ENCODE assay signal across 10 mouse cellular contexts in genomic region chr11:120242726-120243530, GRCm38 (mm10). TPM values are rescaled to one million over a fixed set of nuclear protein-coding genes. Genes with fewer than 3 reads are reported as not detected.
DNase-seq lines count a peak whose midpoint lies in the region; ATAC-seq lines count a peak whose summit lies in the region.
"Had no signal": no experiment of that assay in that cellular context is flagged by ENCODE, and none has a peak within 500 bp of the region (broad histone marks: within the 10 kb centered on the region; RNA-seq: fewer than 3 reads in every experiment).

No protein-coding gene starts in this region.

- H3K27ac ChIP-seq in liver, embryonic 13.5 days: 0 out of 2 replicates have a peak overlapping the region, but pooled peaks have one; percentile 19
- no peak overlapping the region for H3K27ac ChIP-seq in liver, embryonic 11.5 days (ENCODE audit: low read depth, low read length)
- H3K27ac ChIP-seq in embryonic facial prominence, embryonic 15.5 days (replicated peaks): peak overlapping the region; percentile 90
- peak overlapping the region; percentile 61 for H3K27ac ChIP-seq in hindbrain, embryonic 15.5 days (replicated peaks)
- peak overlapping the region; percentile 77 for H3K27ac ChIP-seq in neural tube, embryonic 12.5 days

- no peak for ATAC-seq in liver, embryonic 13.5 days (ENCODE audit: low read depth)
- ATAC-seq in liver, embryonic 11.5 days (replicated peaks; ENCODE audit: low FRiP score): no peak
- ATAC-seq in embryonic facial prominence, embryonic 15.5 days (ENCODE audit: insufficient number of reproducible peaks, low FRiP score, low TSS enrichment, low read depth): no peak
- no peak for ATAC-seq in hindbrain, embryonic 15.5 days (ENCODE audit: low FRiP score, low read depth)
- peak; percentile 22 for ATAC-seq in neural tube, embryonic 12.5 days (ENCODE audit: low FRiP score, low read depth)
- ATAC-seq in monocyte, adult 5-6 weeks (replicated peaks; ENCODE audit: insufficient number of reproducible peaks, low FRiP score, low TSS enrichment, poor library complexity, severe bottlenecking): no peak
- ATAC-seq: Patski had no signal

- peaks cover 39% of the 10 kb centered on the region for H3K27me3 ChIP-seq in liver, embryonic 13.5 days
- H3K27me3 ChIP-seq in liver, embryonic 11.5 days (replicated peaks; ENCODE audit: control insufficient read depth, insufficient read depth, low read length): peaks cover 14% of the 10 kb centered on the region
- H3K27me3 ChIP-seq in embryonic facial prominence, embryonic 15.5 days: no peaks in the 10 kb centered on the region
- H3K27me3 ChIP-seq in hindbrain, embryonic 15.5 days: no peaks in the 10 kb centered on the region
- H3K27me3 ChIP-seq in neural tube, embryonic 12.5 days (replicated peaks): no peaks in the 10 kb centered on the region
- H3K27me3 ChIP-seq: Patski had no signal

- no peaks in the 10 kb centered on the region for H3K36me3 ChIP-seq in liver, embryonic 13.5 days
- no peaks in the 10 kb centered on the region for H3K36me3 ChIP-seq in liver, embryonic 11.5 days (ENCODE audit: control insufficient read depth, insufficient read depth, low read length)
- no peaks in the 10 kb centered on the region for H3K36me3 ChIP-seq in embryonic facial prominence, embryonic 15.5 days
- no peaks in the 10 kb centered on the region for H3K36me3 ChIP-seq in hindbrain, embryonic 15.5 days
- H3K36me3 ChIP-seq in neural tube, embryonic 12.5 days: no peaks in the 10 kb centered on the region

- no peak overlapping the region for H3K4me3 ChIP-seq in liver, embryonic 13.5 days (replicated peaks)
- H3K4me3 ChIP-seq in liver, embryonic 11.5 days (ENCODE audit: low read depth, low read length): no peak overlapping the region
- H3K4me3 ChIP-seq in embryonic facial prominence, embryonic 15.5 days (replicated peaks): no peak overlapping the region
- no peak overlapping the region for H3K4me3 ChIP-seq in hindbrain, embryonic 15.5 days
- H3K4me3 ChIP-seq in neural tube, embryonic 12.5 days: no peak overlapping the region

- peaks cover 66% of the 10 kb centered on the region for H3K4me1 ChIP-seq in liver, embryonic 13.5 days (replicated peaks)
- peaks cover 50% of the 10 kb centered on the region for H3K4me1 ChIP-seq in liver, embryonic 11.5 days (replicated peaks; ENCODE audit: control insufficient read depth, insufficient read depth, low read length)
- H3K4me1 ChIP-seq in embryonic facial prominence, embryonic 15.5 days: peaks cover 77% of the 10 kb centered on the region
- peaks cover 92% of the 10 kb centered on the region for H3K4me1 ChIP-seq in hindbrain, embryonic 15.5 days (replicated peaks)
- peaks cover 85% of the 10 kb centered on the region for H3K4me1 ChIP-seq in neural tube, embryonic 12.5 days

- WGBS in liver, embryonic 13.5 days (ENCODE audit: insufficient replicate concordance): 76% methylated on average over 22 of the region's 22 CpGs
- 73% methylated on average over 22 of the region's 22 CpGs for WGBS in liver, embryonic 11.5 days
- WGBS in embryonic facial prominence, embryonic 15.5 days: 35% methylated on average over 22 of the region's 22 CpGs
- WGBS in hindbrain, embryonic 15.5 days: 18% methylated on average over 22 of the region's 22 CpGs
- 10% methylated on average over 22 of the region's 22 CpGs for WGBS in neural tube, embryonic 12.5 days

- H3K4me2 ChIP-seq in liver, embryonic 13.5 days: no peak overlapping the region
- no peak overlapping the region; the same call in 1 of the 2 replicates for H3K4me2 ChIP-seq in liver, embryonic 11.5 days
- 0 out of 2 replicates have a peak overlapping the region, but pooled peaks have one; percentile 12 for H3K4me2 ChIP-seq in embryonic facial prominence, embryonic 15.5 days (replicated peaks)
- H3K4me2 ChIP-seq in hindbrain, embryonic 15.5 days: peak overlapping the region; percentile 95
- H3K4me2 ChIP-seq in neural tube, embryonic 12.5 days (replicated peaks): peak overlapping the region; percentile 98

- DNase-seq in liver, embryonic 13.5 days: no peak
- no peak for DNase-seq in liver, embryonic 11.5 days (ENCODE audit: low spot score)
- DNase-seq in natural killer cell, adult 2 months (ENCODE audit: low spot score in 2 of 2): no peak
- DNase-seq in ovary, postnatal 14 days (ENCODE audit: low spot score): no peak
- DNase-seq: cerebellum, postnatal 36 days had no signal

- H3K9ac ChIP-seq in liver, embryonic 13.5 days: no peak overlapping the region
- no peak overlapping the region for H3K9ac ChIP-seq in liver, embryonic 11.5 days (ENCODE audit: low read depth, low read length)
- H3K9ac ChIP-seq in embryonic facial prominence, embryonic 15.5 days: no peak overlapping the region
- H3K9ac ChIP-seq in hindbrain, embryonic 15.5 days: peak overlapping the region; percentile 19; the same call in 1 of the 2 replicates
- peak overlapping the region; percentile 36 for H3K9ac ChIP-seq in neural tube, embryonic 12.5 days

- no peaks in the 10 kb centered on the region for H3K9me3 ChIP-seq in liver, embryonic 13.5 days (replicated peaks)
- no peaks in the 10 kb centered on the region for H3K9me3 ChIP-seq in liver, embryonic 11.5 days (ENCODE audit: control insufficient read depth, low read length)
- no peaks in the 10 kb centered on the region for H3K9me3 ChIP-seq in embryonic facial prominence, embryonic 15.5 days (replicated peaks)
- H3K9me3 ChIP-seq in hindbrain, embryonic 15.5 days: no peaks in the 10 kb centered on the region
- H3K9me3 ChIP-seq in neural tube, embryonic 12.5 days: no peaks in the 10 kb centered on the region

RNA-seq across cellular contexts. Expression of gene Bahcc1, which starts 10.2 kb away (rescaled TPM):
- polyA plus RNA-seq in liver, embryonic 13.5 days (2015; fragmentation: Nextera tagmentation; extraction: Ambion mirVana): 1.3 and 1.4 TPM in 2 replicates
- polyA plus RNA-seq in liver, embryonic 11.5 days (2014; fragmentation: Nextera tagmentation; extraction: Ambion mirVana): 6.7 and 8.8 TPM in 2 replicates
- 7.9 and 9.3 TPM in 2 replicates for polyA plus RNA-seq in embryonic facial prominence, embryonic 15.5 days (2015; fragmentation: Nextera tagmentation; extraction: Ambion mirVana)
- 11.5 and 12.5 TPM in 2 replicates for polyA plus RNA-seq in hindbrain, embryonic 15.5 days (2015; fragmentation: Nextera tagmentation; extraction: Ambion mirVana)
- 21.6 and 22.8 TPM in 2 replicates for polyA plus RNA-seq in neural tube, embryonic 12.5 days (2016; fragmentation: Nextera tagmentation; extraction: Ambion mirVana)
- 0.68 to 0.85 TPM (median 0.76 TPM) in 3 replicates for total RNA-seq in monocyte, adult 5-6 weeks (2017)

Comparison
In these comparisons a context has a peak if more than half of its experiments do, and no peak if none do; other contexts are left out.
1. H3K4me2 ChIP-seq: peak in embryonic facial prominence, embryonic 15.5 days (single experiment), hindbrain, embryonic 15.5 days (single experiment) and neural tube, embryonic 12.5 days (single experiment); none in liver, embryonic 13.5 days (single experiment) and liver, embryonic 11.5 days (single experiment).
2. H3K9ac ChIP-seq: peak in hindbrain, embryonic 15.5 days (single experiment) and neural tube, embryonic 12.5 days (single experiment); none in liver, embryonic 13.5 days (single experiment), liver, embryonic 11.5 days (single experiment) and embryonic facial prominence, embryonic 15.5 days (single experiment).